Mouse (Mus musculus) kidney, embryonic 16.5 days (tissue): ENCODE results near the gene Prim1. TPM values are rescaled to one million over a fixed set of nuclear protein-coding genes. Genes with fewer than 3 reads are reported as not detected.
"Not testable (repeated sequence)": the region's sequence is repeated elsewhere in the genome, so short reads cannot be mapped to it uniquely, and the experiment has no call there.

ENCODE experiments used
- ATAC-seq: fragments of 200-750 bp; cut with Nextera tagmentation; 2 replicates; pipeline ENCODE4 v1.8.0; 2017; ENCODE audit warnings: moderate TSS enrichment; ENCODE audit not compliant: low FRiP score, low TSS enrichment
- H3K27ac ChIP-seq: fragments of 300-500 bp; sonication (generic); 2 replicates; pipeline ENCODE4 v1.5.1; 2014; ENCODE audit warnings: low read length
- H3K27me3 ChIP-seq: fragments of 300-500 bp; sonication (generic); 2 replicates; pipeline ENCODE4 v1.6.1; 2014; ENCODE audit warnings: low read length, control low read depth, mixed read lengths; ENCODE audit not compliant: insufficient read depth
- H3K36me3 ChIP-seq: fragments of 300-500 bp; sonication (generic); 2 replicates; pipeline ENCODE4 v1.6.1; 2014; ENCODE audit warnings: low read length, control low read depth, mixed read lengths; ENCODE audit not compliant: insufficient read depth
- H3K4me1 ChIP-seq: fragments of 300-500 bp; sonication (generic); 2 replicates; pipeline ENCODE4 v1.6.1; 2014; ENCODE audit warnings: low read length, control low read depth, mixed read lengths; ENCODE audit not compliant: insufficient read depth
- H3K4me2 ChIP-seq: fragments of 300-500 bp; sonication (generic); replicated peaks from 2 replicates; pipeline ENCODE4 v1.6.1; 2014; ENCODE audit warnings: low read depth, low read length
- H3K4me3 ChIP-seq: fragments of 300-500 bp; sonication (generic); 2 replicates; pipeline ENCODE4 v1.5.1; 2014; ENCODE audit warnings: mild to moderate bottlenecking, low read length
- H3K9ac ChIP-seq: fragments of 300-500 bp; sonication (generic); replicated peaks from 2 replicates; pipeline ENCODE4 v1.6.1; 2014; ENCODE audit warnings: low read length
- H3K9me3 ChIP-seq: fragments of 300-500 bp; sonication (generic); 2 replicates; pipeline ENCODE4 v1.6.1; 2016; ENCODE audit warnings: low read length, control low read depth
- whole genome bisulfite sequencing: fragments of 180-500 bp; shearing (Covaris S2); extraction: QIAGEN DNeasy Blood & Tissue Kit; methylation state at CpG from one replicate; pipeline ENCODE4 v1.1.7; 2014; 5-methylcytosine and 5-hydroxymethylcytosine counted together
- polyA plus RNA-seq: library from polyadenylated mRNA; unstranded; fragments of >200 nt; fragmentation: Nextera tagmentation; extraction: Ambion mirVana; gene quantifications from 2 replicates; pipeline ENCODE4 v1.2.1, GENCODE M21; 2015

Prim1 gene
- polyA plus RNA-seq, 1 experiment from 2014 or later, result 83.4 TPM

DNA sequence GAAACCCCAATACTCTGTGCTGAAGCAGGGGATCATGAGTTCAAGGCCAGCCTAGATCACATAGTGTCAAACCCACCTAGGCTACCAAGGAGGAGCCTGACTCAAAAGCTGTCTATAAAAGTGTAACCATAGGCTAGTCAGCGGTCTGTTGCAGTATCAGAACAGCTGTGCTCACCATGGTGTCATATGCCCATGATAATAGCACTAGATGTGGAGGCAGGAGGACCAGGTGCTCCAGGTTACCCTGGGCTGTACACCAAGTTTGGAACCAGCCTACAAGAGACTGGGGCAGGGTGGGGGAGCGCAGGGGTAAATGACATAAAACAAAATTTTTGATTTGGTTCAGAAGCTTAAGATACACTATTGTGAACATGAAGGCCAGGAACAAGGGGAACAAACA is 34.8 kb downstream of the Prim1 start:
- Histone ChIP-seq H3K4me3 (no peak overlapping the region), H3K9me3 (no peaks in the 10 kb centered on the region), H3K36me3 (peaks cover 55% of the 10 kb centered on the region), H3K4me1 (0 out of 2 replicates have a peak, but pooled peaks cover under 1% of the 10 kb centered on the region), H3K27ac (no peak overlapping the region), H3K27me3 (no peaks in the 10 kb centered on the region), H3K9ac (no peak overlapping the region), H3K4me2 (no peak overlapping the region)
- 0 out of 2 replicates have a peak, but pooled peaks have one; percentile 27 for ATAC-seq
- 98% methylated on average over 2 of the region's 2 CpGs for WGBS

DNA sequence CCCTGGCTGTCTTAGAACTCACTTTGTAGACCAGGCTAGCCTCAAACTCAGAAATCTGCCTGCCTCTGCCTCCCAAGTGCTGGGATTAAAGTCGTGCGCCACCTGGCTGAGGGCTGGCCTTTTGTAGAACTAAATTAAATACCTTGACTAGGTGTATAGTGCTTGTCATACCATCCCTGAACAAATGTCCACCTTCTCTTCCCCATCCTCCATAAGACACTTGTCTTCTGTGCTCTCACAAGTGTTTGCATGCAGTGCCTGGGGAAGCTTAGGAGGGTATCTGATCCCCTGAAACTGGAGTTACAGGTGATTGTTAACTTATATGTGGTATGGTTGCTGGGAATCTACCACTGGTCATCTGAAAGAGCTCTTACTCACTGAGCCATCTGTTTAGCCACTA is 35.4 kb downstream of the Prim1 start:
- H3K9ac ChIP-seq, result no peak overlapping the region
- H3K27me3 ChIP-seq, result no peaks in the 10 kb centered on the region
- WGBS, result 91% methylated on average over 2 of the region's 2 CpGs
- H3K9me3 ChIP-seq, result no peaks in the 10 kb centered on the region
- peaks cover 51% of the 10 kb centered on the region for H3K36me3 ChIP-seq
- H3K27ac ChIP-seq, result no peak overlapping the region
- no peak for ATAC-seq
- H3K4me2 ChIP-seq, result no peak overlapping the region
- no peaks in the 10 kb centered on the region for H3K4me1 ChIP-seq
- no peak overlapping the region for H3K4me3 ChIP-seq

DNA sequence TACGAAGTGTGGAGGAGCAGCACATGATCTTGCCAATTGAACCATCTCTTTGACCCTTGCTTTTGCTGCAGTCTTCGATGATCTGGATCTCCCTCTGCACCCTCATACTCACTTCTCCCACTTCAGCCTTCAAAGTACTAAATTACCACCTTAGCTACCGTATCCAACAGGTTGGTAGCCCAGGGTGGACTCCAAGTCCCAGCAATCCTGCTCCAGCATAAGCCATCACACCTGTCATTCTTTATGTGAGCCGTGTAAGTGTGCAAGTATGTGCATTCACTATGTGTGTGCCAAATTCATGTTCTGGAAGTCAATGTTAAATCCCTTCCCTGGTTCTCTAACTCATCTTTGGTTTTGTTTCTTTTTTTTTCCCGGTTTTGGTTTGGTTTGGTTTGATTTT is 36.6 kb downstream of the Prim1 start:
- Histone ChIP-seq H3K27me3 (no peaks in the 10 kb centered on the region), H3K4me2 (no peak overlapping the region), H3K27ac (no peak overlapping the region), H3K9me3 (no peaks in the 10 kb centered on the region), H3K36me3 (peaks cover 41% of the 10 kb centered on the region), H3K4me3 (no peak overlapping the region), H3K4me1 (no peaks in the 10 kb centered on the region), H3K9ac (no peak overlapping the region)
- 95% methylated on average over 5 of the region's 5 CpGs for WGBS
- ATAC-seq, result no peak

DNA sequence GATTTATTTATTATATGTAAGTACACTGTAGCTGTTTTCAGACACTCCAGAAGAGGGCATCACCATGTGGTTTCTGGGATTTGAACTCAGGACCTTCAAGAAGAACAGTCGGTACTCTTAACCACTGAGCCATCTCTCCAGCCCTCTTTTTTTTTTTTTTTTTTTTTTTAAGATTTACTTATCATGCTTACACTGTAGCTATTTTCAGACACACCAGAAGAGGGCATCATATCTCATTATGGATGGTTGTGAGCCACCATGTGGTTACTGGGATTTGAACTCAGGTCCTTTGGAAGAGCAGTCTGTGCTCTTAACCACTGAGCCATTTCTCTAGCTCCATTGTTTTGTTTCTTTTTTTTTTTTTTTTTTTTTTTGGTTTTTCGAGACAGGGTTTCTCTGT is 37.2 kb downstream of the Prim1 start:
- not testable (repeated sequence) for H3K27me3 ChIP-seq

DNA sequence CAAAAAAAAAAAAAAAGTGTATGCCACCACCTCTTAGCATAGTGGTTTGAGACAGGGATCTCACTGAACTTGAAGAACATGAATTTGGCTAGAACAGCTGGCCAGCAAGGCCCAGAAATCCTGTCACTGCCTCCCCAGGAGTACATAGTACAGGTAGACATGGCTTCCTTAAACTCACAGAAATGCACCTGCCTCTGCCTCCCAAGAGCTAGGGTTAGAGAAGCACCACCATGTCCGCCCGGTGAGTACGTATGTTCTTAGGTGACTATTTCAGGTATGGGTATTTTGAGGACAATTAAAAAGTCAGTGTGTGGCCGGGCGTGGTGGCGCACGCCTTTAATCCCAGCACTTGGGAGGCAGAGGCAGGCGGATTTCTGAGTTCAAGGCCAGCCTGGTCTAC is 38.0 kb downstream of the Prim1 start:
- no peak overlapping the region for H3K4me3 ChIP-seq
- peaks cover 5% of the 10 kb centered on the region for H3K4me1 ChIP-seq
- 94% methylated on average over 8 of the region's 8 CpGs for WGBS
- H3K9ac ChIP-seq, result no peak overlapping the region
- no peaks in the 10 kb centered on the region for H3K27me3 ChIP-seq
- H3K27ac ChIP-seq, result no peak overlapping the region
- H3K4me2 ChIP-seq, result no peak overlapping the region
- ATAC-seq, result no peak
- no peaks in the 10 kb centered on the region for H3K9me3 ChIP-seq
- peaks cover 29% of the 10 kb centered on the region for H3K36me3 ChIP-seq

More for the DNA sequence above, 37.2 kb downstream of the Prim1 start:
- peaks cover 36% of the 10 kb centered on the region for H3K36me3 ChIP-seq
- ATAC-seq, H3K4me3 ChIP-seq, H3K4me2 ChIP-seq, H3K4me1 ChIP-seq, H3K9ac ChIP-seq, H3K27ac ChIP-seq, H3K9me3 ChIP-seq: not testable (repeated sequence)
- 100% methylated on average over 1 of the region's 2 CpGs for WGBS

DNA sequence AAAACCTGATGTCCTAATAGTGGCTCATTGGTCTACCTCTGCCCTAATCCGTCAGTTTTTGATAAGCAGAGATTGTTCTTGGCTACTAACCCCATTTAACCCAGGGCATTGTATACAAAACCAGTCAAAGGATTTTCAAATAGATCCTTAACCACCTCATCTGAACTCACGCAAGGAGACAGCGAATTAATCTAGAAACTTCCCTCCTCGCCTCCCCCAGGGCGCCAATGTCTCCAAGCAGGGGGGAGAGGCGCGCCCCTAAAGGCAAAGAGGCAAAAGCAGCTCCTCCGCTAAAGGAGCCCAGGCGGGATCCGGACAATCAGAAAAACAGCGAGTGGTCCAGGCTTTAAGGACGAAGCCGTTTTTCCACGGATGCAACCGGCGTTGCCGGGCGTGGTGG is 43.2 kb downstream of the Prim1 start:
- Histone ChIP-seq H3K4me1 (peaks cover 27% of the 10 kb centered on the region), H3K4me3 (peak overlapping the region; percentile 85), H3K36me3 (0 out of 2 replicates have a peak, but pooled peaks cover 5% of the 10 kb centered on the region), H3K4me2 (peak overlapping the region; percentile 92), H3K27ac (peak overlapping the region; percentile 99), H3K9me3 (no peaks in the 10 kb centered on the region), H3K27me3 (no peaks in the 10 kb centered on the region), H3K9ac (peak overlapping the region; percentile 94)
- ATAC-seq, result peak; percentile 5; the same call in 1 of the 2 replicates
- WGBS, result under 1% methylated on average over 18 of the region's 18 CpGs

DNA sequence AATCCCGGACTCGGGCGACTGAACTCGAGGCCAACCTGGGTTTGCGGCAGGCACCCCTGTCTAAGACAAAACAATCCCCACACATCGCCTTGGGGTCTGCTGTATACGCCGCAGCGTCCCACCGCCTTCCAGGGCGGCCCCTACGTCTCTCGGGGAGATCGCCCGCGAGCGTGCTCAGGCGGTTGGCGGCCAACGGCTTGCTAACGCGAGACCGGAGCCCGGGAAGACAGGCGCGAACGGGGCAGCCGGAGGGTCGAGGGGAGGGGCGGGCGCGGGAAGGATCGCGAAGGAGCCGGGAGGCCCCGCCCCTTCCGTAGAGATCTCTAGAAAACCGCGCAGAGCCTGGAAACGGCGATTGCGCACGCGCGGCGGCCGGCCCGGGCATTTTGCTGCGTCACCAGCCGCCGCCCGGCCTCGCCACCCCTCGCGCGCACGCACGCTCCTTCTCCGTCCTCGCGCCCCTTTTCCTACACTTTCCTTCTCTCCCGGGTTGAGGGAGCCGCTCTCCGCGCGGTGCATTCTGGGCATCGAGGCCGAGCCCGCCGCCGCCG is 43.7 kb downstream of the Prim1 start, which contains the start of gene Ptges3:
TSS of gene Ptges3 (plus strand) at position 354 of the 551 bp plus-strand sequence.
- Histone ChIP-seq H3K27me3 (no peaks in the 10 kb centered on the region), H3K27ac (peak within 1 kb of the TSS; percentile 99), H3K4me3 (peak within 1 kb of the TSS; percentile 85), H3K4me1 (peaks cover 27% of the 10 kb centered on the region), H3K9ac (peak within 1 kb of the TSS; percentile 94), H3K9me3 (no peaks in the 10 kb centered on the region), H3K36me3 (0 out of 2 replicates have a peak, but pooled peaks cover 5% of the 10 kb centered on the region), H3K4me2 (peak within 1 kb of the TSS; percentile 92)
- 0% methylated on average over 66 of the region's 72 CpGs for WGBS
- peak; percentile 95 for ATAC-seq

DNA sequence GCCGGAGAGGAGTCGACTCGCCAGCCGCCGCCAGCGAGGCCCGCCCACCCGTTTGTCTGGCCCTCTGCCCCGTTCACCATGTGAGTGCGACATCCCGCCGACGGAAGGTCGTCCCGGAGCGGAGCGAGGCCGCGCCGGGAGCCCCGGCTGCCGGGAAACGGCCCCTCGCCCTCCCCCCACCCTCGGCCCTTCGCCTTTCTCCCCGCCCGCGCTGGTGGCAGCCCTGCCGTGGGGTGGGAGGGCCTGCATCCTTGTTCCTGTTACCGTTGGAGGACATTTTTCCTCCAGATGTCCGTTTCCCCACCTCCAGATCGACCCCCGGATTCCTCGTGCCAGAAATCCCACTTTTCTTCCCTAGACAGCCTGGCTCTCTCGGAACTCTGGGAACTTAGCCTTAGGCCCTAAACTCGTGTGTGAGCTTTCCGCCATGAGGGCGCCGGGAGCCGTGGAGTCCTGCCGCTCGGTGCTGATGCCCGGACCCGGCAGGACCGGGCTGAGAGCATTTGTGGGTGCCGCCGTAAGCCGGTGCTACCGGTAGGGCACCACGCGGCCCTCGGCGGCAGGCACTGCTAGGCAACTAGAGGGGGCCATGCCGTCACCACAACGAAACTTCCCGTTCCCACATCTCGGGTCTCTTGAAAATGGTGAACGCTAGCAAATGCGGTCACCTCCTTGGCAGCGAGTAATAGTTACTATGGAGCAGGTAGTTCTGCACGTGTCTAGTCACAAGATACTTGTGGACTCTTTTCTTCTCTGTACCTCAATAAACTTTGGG is 44.4 kb downstream of the Prim1 start:
- Histone ChIP-seq H3K4me1 (peaks cover 27% of the 10 kb centered on the region), H3K9ac (peak overlapping the region; percentile 94), H3K4me3 (peak overlapping the region; percentile 85), H3K27ac (peak overlapping the region; percentile 99), H3K36me3 (peaks cover 9% of the 10 kb centered on the region), H3K27me3 (no peaks in the 10 kb centered on the region), H3K4me2 (peak overlapping the region; percentile 92), H3K9me3 (no peaks in the 10 kb centered on the region)
- WGBS, result under 1% methylated on average over 58 of the region's 62 CpGs
- ATAC-seq, result peak; percentile 56

DNA sequence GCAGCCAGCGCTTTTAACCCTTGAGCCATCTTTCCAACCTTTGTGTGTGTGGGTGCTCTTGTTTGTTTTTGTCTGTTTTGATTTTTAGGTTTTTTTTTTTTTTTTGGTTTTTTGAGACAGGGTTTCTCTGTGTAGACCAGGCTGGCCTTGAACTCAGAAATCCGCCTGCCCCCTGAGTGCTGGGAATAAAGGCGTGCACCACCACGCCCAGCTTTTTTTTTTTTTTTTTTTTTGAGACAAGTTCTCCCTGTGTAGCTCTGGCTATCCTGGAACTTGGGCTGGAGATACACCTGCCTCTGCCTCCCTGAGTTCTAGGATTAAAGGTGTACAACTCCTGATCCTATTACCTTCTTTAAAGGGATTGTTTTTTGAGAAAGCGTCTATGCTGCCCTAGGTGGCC is 46.1 kb downstream of the Prim1 start:
- Histone ChIP-seq H3K9ac (peak overlapping the region; percentile 94), H3K4me3 (peak overlapping the region; percentile 85), H3K9me3 (no peaks in the 10 kb centered on the region), H3K36me3 (peaks cover 11% of the 10 kb centered on the region), H3K27ac (no peak overlapping the region), H3K4me1 (peaks cover 30% of the 10 kb centered on the region), H3K27me3 (no peaks in the 10 kb centered on the region), H3K4me2 (peak overlapping the region; percentile 92)
- no peak for ATAC-seq
- 83% methylated on average over 5 of the region's 5 CpGs for WGBS
